ENCODE assay signal across 8 mouse cellular contexts in the genomic region with DNA sequence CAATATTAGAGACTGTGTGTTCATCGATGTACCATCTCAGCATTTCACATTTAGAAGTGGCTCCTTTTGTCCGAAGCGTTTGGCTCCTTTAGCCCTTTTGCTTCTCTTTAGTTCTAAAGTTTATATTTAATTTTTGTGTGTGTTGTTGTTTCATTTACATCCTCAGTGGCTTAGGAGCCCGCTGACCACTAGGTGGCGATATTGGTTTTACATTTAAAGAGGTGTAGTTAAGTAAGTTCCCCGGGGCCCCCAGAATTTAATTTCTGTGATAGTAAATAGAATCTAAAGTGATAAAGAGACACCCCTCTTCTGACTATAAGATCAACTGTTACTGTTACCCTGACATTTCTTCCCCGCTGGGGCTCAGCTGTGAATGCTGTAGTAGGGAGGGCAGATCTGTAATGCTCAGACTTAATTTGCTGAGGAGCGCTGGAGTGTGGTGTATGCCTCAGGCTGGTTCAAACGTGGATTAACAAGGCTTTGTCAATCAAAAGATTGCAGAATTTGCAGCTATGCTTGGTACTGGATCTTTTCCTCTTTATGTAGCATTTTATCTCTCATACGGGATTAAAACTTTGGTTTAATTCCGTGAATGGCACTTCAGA. TPM values are rescaled to one million over a fixed set of nuclear protein-coding genes. Genes with fewer than 3 reads are reported as not detected.
DNase-seq lines count a peak whose midpoint lies in the region; ATAC-seq lines count a peak whose summit lies in the region.

No protein-coding gene starts in this region.

- H3K4me3 ChIP-seq in heart, embryonic 10.5 days: peak overlapping the region; percentile 51

- H3K4me1 ChIP-seq in heart, embryonic 10.5 days: peaks cover 8% of the 10 kb centered on the region

- 37% methylated on average over 11 of the region's 11 CpGs for WGBS in heart, embryonic 10.5 days

- 0 out of 2 replicates have a peak, but pooled peaks have one; percentile 52 for ATAC-seq in megakaryocyte, adult 5-6 weeks (ENCODE audit: poor library complexity, severe bottlenecking)

- H3K9me3 ChIP-seq in heart, embryonic 10.5 days: no peaks in the 10 kb centered on the region; the same call in 1 of the 2 replicates

- no peak overlapping the region for H3K27ac ChIP-seq in heart, embryonic 10.5 days

- H3K27me3 ChIP-seq in heart, embryonic 10.5 days (ENCODE audit: insufficient read depth, poor library complexity, severe bottlenecking): no peaks in the 10 kb centered on the region

- H3K36me3 ChIP-seq in heart, embryonic 10.5 days: peaks cover 13% of the 10 kb centered on the region; the same call in 1 of the 2 replicates

- peak; percentile 52 to 87 for DNase-seq in adrenal gland, adult (ENCODE audit: inconsistent age in 2 of 2, low spot score in 1 of 2)
- DNase-seq in adrenal gland, adult 8-10 months: no peak
- DNase-seq in ES-CJ7 (ENCODE audit: low read depth, low spot score): peak; percentile 73
- peak; percentile 12 to 55 for DNase-seq in cerebellum, postnatal 25 days
- DNase-seq in heart, embryonic 10.5 days (ENCODE audit: low spot score): no peak
- DNase-seq in kidney, postnatal 36 days: peak; percentile 40 to 70
- peak; percentile 30 to 51 for DNase-seq in right cerebral cortex, postnatal 36 days (ENCODE audit: low spot score in 2 of 2)

RNA-seq across cellular contexts. Expression of a gene that starts 35.2 kb away (rescaled TPM):
- 10 to 100 TPM; 27.9 to 40.0 (median 34.9) TPM for total RNA-seq in adrenal gland, adult 8-10 months (2022)
- 12.7 and 14.9 TPM in 2 replicates for polyA plus RNA-seq in heart, embryonic 10.5 days (2016; fragmentation: Nextera tagmentation; extraction: Ambion mirVana)
- 9.7 and 10.4 TPM in 2 replicates for total RNA-seq in megakaryocyte, adult 5-6 weeks (2015)
- total RNA-seq in megakaryocyte, adult 5-6 weeks (2017): 4.8 and 8.1 TPM in 2 replicates

Comparison
In these comparisons a context has a peak if more than half of its experiments do, and no peak if none do; other contexts are left out.
1. DNase-seq: peak in adrenal gland, adult (2 of 2), ES-CJ7 (single experiment), cerebellum, postnatal 25 days (2 of 2), kidney, postnatal 36 days (2 of 2) and right cerebral cortex, postnatal 36 days (2 of 2); none in adrenal gland, adult 8-10 months (single experiment) and heart, embryonic 10.5 days (single experiment).